ENCODE assay signal across 15 mouse cellular contexts in the genomic region with DNA sequence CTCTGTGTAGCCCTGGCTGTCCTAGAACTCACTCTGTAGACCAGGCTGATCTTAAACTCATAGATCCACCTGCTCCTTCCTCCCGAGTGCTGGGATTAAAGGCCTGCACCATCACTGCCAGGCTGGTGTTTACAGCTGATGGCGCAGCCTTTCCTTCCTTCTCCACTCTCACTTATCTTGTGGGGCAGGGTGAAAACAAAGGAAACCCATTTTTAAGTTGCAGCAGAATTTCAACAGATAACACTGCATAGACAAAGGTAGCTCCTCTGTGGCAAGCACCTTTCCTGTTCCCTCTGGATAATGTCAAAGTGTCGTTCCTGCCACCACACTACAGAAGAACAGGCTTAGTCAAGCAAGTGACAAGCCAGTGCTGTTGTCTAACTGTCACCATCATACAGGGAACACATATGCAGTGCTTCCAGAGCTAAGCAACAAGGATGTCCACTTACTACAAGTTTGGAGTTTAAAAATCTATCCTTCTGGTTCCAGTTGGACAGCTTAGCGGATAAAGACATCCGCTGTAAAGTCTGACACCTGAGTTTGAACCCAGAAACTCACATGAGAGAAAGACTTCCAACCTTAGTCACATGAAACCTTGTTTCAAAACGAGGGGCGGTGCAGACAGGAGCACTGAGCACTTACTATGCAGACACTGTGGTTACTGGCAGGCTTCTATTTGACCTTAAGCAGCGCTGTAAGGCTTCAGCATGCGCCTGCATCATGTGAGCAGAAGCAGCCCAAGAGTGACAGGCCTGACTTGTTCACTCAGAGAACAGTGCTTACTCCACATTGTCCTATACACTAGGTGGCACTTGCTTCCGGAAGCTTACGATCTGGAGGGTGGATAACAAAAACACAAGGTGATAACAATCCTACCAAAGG. TPM values are rescaled to one million over a fixed set of nuclear protein-coding genes. Genes with fewer than 3 reads are reported as not detected.
DNase-seq lines count a peak whose midpoint lies in the region; ATAC-seq lines count a peak whose summit lies in the region.
"Had no signal": no experiment of that assay in that cellular context is flagged by ENCODE, and none has a peak within 500 bp of the region (broad histone marks: within the 10 kb centered on the region; RNA-seq: fewer than 3 reads in every experiment).

No protein-coding gene starts in this region.

- H3K27me3 ChIP-seq in heart, embryonic 12.5 days (replicated peaks): no peaks in the 10 kb centered on the region
- no peaks in the 10 kb centered on the region for H3K27me3 ChIP-seq in megakaryocyte, embryonic 14.5 days (replicated peaks)
- H3K27me3 ChIP-seq: limb, embryonic 15.5 days had no signal

- no peak for DNase-seq in heart, postnatal 14 days
- peak; percentile 14 to 32 for DNase-seq in kidney, postnatal 36 days
- DNase-seq in yolk sac, embryonic 10.5 days (ENCODE audit: low spot score): peak; percentile 49
- no peak for DNase-seq in urinary bladder, adult 2 months (ENCODE audit: low spot score)
- DNase-seq in cerebellum, postnatal 36 days: no peak
- DNase-seq: cerebellum, postnatal 10 days; spleen, adult 18-20 months; thymus, adult 18-20 months had no signal

- peaks cover 33% of the 10 kb centered on the region for H3K4me1 ChIP-seq in heart, embryonic 12.5 days (replicated peaks)
- peaks cover 79% of the 10 kb centered on the region for H3K4me1 ChIP-seq in megakaryocyte, embryonic 14.5 days
- H3K4me1 ChIP-seq: limb, embryonic 15.5 days; midbrain, embryonic 10.5 days had no signal

- peak overlapping the region; percentile 70 for H3K27ac ChIP-seq in heart, embryonic 12.5 days (ENCODE audit: poor library complexity, severe bottlenecking)
- H3K27ac ChIP-seq: heart, adult 2 months; limb, embryonic 15.5 days; midbrain, embryonic 10.5 days had no signal

- peak overlapping the region; percentile 16; the same call in 1 of the 2 replicates for H3K4me2 ChIP-seq in heart, embryonic 12.5 days
- H3K4me2 ChIP-seq: limb, embryonic 15.5 days had no signal

- 43% methylated on average over 11 of the region's 11 CpGs for WGBS in heart, embryonic 12.5 days

- peaks cover 28% of the 10 kb centered on the region for H3K36me3 ChIP-seq in heart, embryonic 12.5 days
- peaks cover 70% of the 10 kb centered on the region for H3K36me3 ChIP-seq in megakaryocyte, embryonic 14.5 days (replicated peaks; ENCODE audit: low read length)

- H3K9ac ChIP-seq in heart, embryonic 12.5 days: no peak overlapping the region; the same call in 1 of the 2 replicates
- H3K9ac ChIP-seq: limb, embryonic 15.5 days had no signal

- intact Hi-C loops in heart, postnatal 14 days (cut with DNase I): no loop called here

- peak; percentile 68; the same call in 1 of the 2 replicates for ATAC-seq in heart, embryonic 12.5 days (ENCODE audit: insufficient number of reproducible peaks, low FRiP score)
- ATAC-seq in megakaryocyte, adult 5-6 weeks (ENCODE audit: poor library complexity, severe bottlenecking): no peak

- H3K4me3 ChIP-seq in heart, embryonic 12.5 days: no peak overlapping the region
- peak overlapping the region; percentile 83 for H3K4me3 ChIP-seq in megakaryocyte, embryonic 14.5 days (replicated peaks)
- H3K4me3 ChIP-seq: heart, adult 2 months; limb, embryonic 15.5 days; midbrain, embryonic 10.5 days had no signal

- no peaks in the 10 kb centered on the region for H3K9me3 ChIP-seq in heart, embryonic 12.5 days (replicated peaks)
- no peaks in the 10 kb centered on the region for H3K9me3 ChIP-seq in megakaryocyte, embryonic 14.5 days
- H3K9me3 ChIP-seq: G1E; limb, embryonic 15.5 days; midbrain, embryonic 10.5 days had no signal

RNA-seq across cellular contexts. Expression of a gene that starts 10.6 kb away (rescaled TPM):
- polyA plus RNA-seq in heart, embryonic 12.5 days (2016; fragmentation: Nextera tagmentation; extraction: Ambion mirVana): 60.1 and 60.9 TPM in 2 replicates
- 10 to 100 TPM; 35.8 to 38.3 TPM for total RNA-seq in heart, postnatal 14 days (2021)
- 4.9 and 5.3 TPM in 2 replicates for polyA plus RNA-seq in megakaryocyte, embryonic 14.5 days (2012; ENCODE audit: insufficient read depth, low replicate concordance)
- 43.9 and 53.0 TPM in 2 replicates for total RNA-seq in megakaryocyte, adult 5-6 weeks (2015)
- total RNA-seq in megakaryocyte, adult 5-6 weeks (2017): 49.9 and 51.0 TPM in 2 replicates
- polyA plus RNA-seq in urinary bladder, adult 2 months (2012; rRNA removed): 76.3 and 100.0 TPM in 2 replicates

RNA-seq across cellular contexts. Expression of a gene that starts 30.8 kb away (rescaled TPM):
- polyA plus RNA-seq in heart, embryonic 12.5 days (2016; fragmentation: Nextera tagmentation; extraction: Ambion mirVana): 28.6 and 30.0 TPM in 2 replicates
- 10 to 100 TPM; 20.4 to 21.8 TPM for total RNA-seq in heart, postnatal 14 days (2021)
- polyA plus RNA-seq in megakaryocyte, embryonic 14.5 days (2012; ENCODE audit: insufficient read depth, low replicate concordance): 8.9 and 32.6 TPM in 2 replicates
- 25.7 and 29.6 TPM in 2 replicates for total RNA-seq in megakaryocyte, adult 5-6 weeks (2015)
- total RNA-seq in megakaryocyte, adult 5-6 weeks (2017): 46.1 and 50.1 TPM in 2 replicates
- polyA plus RNA-seq in urinary bladder, adult 2 months (2012; rRNA removed): 39.4 and 46.7 TPM in 2 replicates

RNA-seq across cellular contexts. Expression of a gene that starts 48.6 kb away (rescaled TPM):
- 25.9 and 29.0 TPM in 2 replicates for polyA plus RNA-seq in heart, embryonic 12.5 days (2016; fragmentation: Nextera tagmentation; extraction: Ambion mirVana)
- total RNA-seq in heart, postnatal 14 days (2021): 10 to 100 TPM; 33.2 to 40.1 TPM
- polyA plus RNA-seq in megakaryocyte, embryonic 14.5 days (2012; ENCODE audit: insufficient read depth, low replicate concordance): 9.4 and 13.8 TPM in 2 replicates
- total RNA-seq in megakaryocyte, adult 5-6 weeks (2015): 21.2 and 21.5 TPM in 2 replicates
- 43.2 and 66.3 TPM in 2 replicates for total RNA-seq in megakaryocyte, adult 5-6 weeks (2017)
- 44.0 and 44.7 TPM in 2 replicates for polyA plus RNA-seq in urinary bladder, adult 2 months (2012; rRNA removed)

Comparison
In these comparisons a context has a peak if more than half of its experiments do, and no peak if none do; other contexts are left out.
1. DNase-seq: peak in kidney, postnatal 36 days (2 of 2) and yolk sac, embryonic 10.5 days (single experiment); none in heart, postnatal 14 days (0 of 2), urinary bladder, adult 2 months (single experiment) and cerebellum, postnatal 36 days (0 of 2).